Mouse (Mus musculus) forebrain, embryonic 10.5 days (tissue): ENCODE data around the gene Mog. TPM values are rescaled to one million over a fixed set of nuclear protein-coding genes. Genes with fewer than 3 reads are reported as not detected.

ENCODE experiments used
- DNase-seq: peaks from one replicate; pipeline ENCODE4 v3.0.0-alpha.2; 2017; ENCODE audit warnings: low spot score; ENCODE audit errors: extremely low spot score
- H3K27ac ChIP-seq: fragments of 300-500 bp; sonication (generic); 2 replicates; pipeline ENCODE4 v1.5.1; 2016; ENCODE audit warnings: mild to moderate bottlenecking
- H3K27me3 ChIP-seq: fragments of 300-500 bp; sonication (generic); 2 replicates; pipeline ENCODE4 v1.6.1; 2016; ENCODE audit warnings: mild to moderate bottlenecking; ENCODE audit not compliant: poor library complexity, severe bottlenecking
- H3K36me3 ChIP-seq: fragments of 300-500 bp; sonication (generic); replicated peaks from 2 replicates; pipeline ENCODE4 v1.6.1; 2016; ENCODE audit warnings: mild to moderate bottlenecking, moderate library complexity
- H3K4me1 ChIP-seq: fragments of 300-500 bp; sonication (generic); 2 replicates; pipeline ENCODE4 v1.6.1; 2016
- H3K4me3 ChIP-seq: fragments of 300-500 bp; sonication (generic); 2 replicates; pipeline ENCODE4 v1.5.1; 2016; ENCODE audit warnings: mild to moderate bottlenecking, moderate library complexity
- H3K9me3 ChIP-seq: fragments of 300-500 bp; sonication (generic); 2 replicates; pipeline ENCODE4 v1.6.1; 2016; ENCODE audit warnings: mild to moderate bottlenecking, moderate library complexity
- WGBS: fragments of 180-500 bp; shearing (Covaris S2); methylation state at CpG from one replicate; pipeline ENCODE4 v1.1.7; 2016; 5-methylcytosine and 5-hydroxymethylcytosine counted together
- polyA plus RNA-seq: library from polyadenylated mRNA; unstranded; fragments of >200 nt; fragmentation: Nextera tagmentation; extraction: Ambion mirVana; gene quantifications from 2 replicates; pipeline ENCODE4 v1.2.1, GENCODE M21; 2016

Mog gene
- polyA plus RNA-seq, 1 experiment from 2014 or later: 0.16 TPM

- peak; percentile 32 for DNase-seq
- Histone ChIP-seq H3K9me3 (no peaks in the 10 kb centered on the region), H3K4me3 (peak overlapping the region; percentile 79), H3K27ac (peak overlapping the region; percentile 90), H3K27me3 (peaks cover 35% of the 10 kb centered on the region), H3K4me1 (peaks cover 60% of the 10 kb centered on the region), H3K36me3 (peaks cover 27% of the 10 kb centered on the region)
- WGBS: 2% methylated on average over 27 of the region's 27 CpGs
Observed at GRCm38 (mm10) chr17:37050876-37051275, 27.7 kb upstream of the Mog start.

GRCm38 (mm10) chr17:37050399-37050798 is 27.2 kb upstream of the Mog start:
- H3K27ac ChIP-seq: peak overlapping the region; percentile 90
- H3K4me3 ChIP-seq: peak overlapping the region; percentile 79
- H3K27me3 ChIP-seq: peaks cover 35% of the 10 kb centered on the region
- H3K36me3 ChIP-seq: peaks cover 22% of the 10 kb centered on the region
- no peaks in the 10 kb centered on the region for H3K9me3 ChIP-seq
- peak; percentile 90 for DNase-seq
- 0% methylated on average over 22 of the region's 22 CpGs for WGBS
- peaks cover 64% of the 10 kb centered on the region for H3K4me1 ChIP-seq

- Histone ChIP-seq H3K27ac (peak overlapping the region; percentile 90), H3K4me1 (peaks cover 70% of the 10 kb centered on the region)
- under 1% methylated on average over 39 of the region's 39 CpGs for WGBS
Observed at GRCm38 (mm10) chr17:37049570-37050310, 26.5 kb upstream of the Mog start.

GRCm38 (mm10) chr17:37048383-37048782 is 25.2 kb upstream of the Mog start:
- peaks cover 69% of the 10 kb centered on the region for H3K4me1 ChIP-seq
- peaks cover 35% of the 10 kb centered on the region for H3K27me3 ChIP-seq
- no peak overlapping the region for H3K4me3 ChIP-seq
- 60% methylated on average over 7 of the region's 7 CpGs for WGBS
- no peak overlapping the region for H3K27ac ChIP-seq
- H3K9me3 ChIP-seq: no peaks in the 10 kb centered on the region
- H3K36me3 ChIP-seq: peaks cover 2% of the 10 kb centered on the region
- DNase-seq: no peak

More at GRCm38 (mm10) chr17:37049570-37050310, 26.5 kb upstream of the Mog start:
- peak overlapping the region; percentile 79 for H3K4me3 ChIP-seq
- DNase-seq: peak; percentile 69
- H3K36me3 ChIP-seq: peaks cover 16% of the 10 kb centered on the region
- no peaks in the 10 kb centered on the region for H3K9me3 ChIP-seq
- peaks cover 35% of the 10 kb centered on the region for H3K27me3 ChIP-seq

- 39% methylated on average over 3 of the region's 3 CpGs for WGBS
- H3K9me3 ChIP-seq: no peaks in the 10 kb centered on the region
- DNase-seq: no peak
- no peaks in the 10 kb centered on the region for H3K36me3 ChIP-seq
- peaks cover 35% of the 10 kb centered on the region for H3K27me3 ChIP-seq
- peaks cover 66% of the 10 kb centered on the region for H3K4me1 ChIP-seq
- no peak overlapping the region for H3K27ac ChIP-seq
- no peak overlapping the region for H3K4me3 ChIP-seq
Observed at GRCm38 (mm10) chr17:37047981-37048380, 24.8 kb upstream of the Mog start.

GRCm38 (mm10) chr17:37047332-37047976 is 24.3 kb upstream of the Mog start:
- 16% methylated on average over 19 of the region's 19 CpGs for WGBS
- Histone ChIP-seq H3K27me3 (peaks cover 35% of the 10 kb centered on the region), H3K4me3 (peak overlapping the region; percentile 93), H3K36me3 (no peaks in the 10 kb centered on the region), H3K27ac (no peak overlapping the region), H3K9me3 (no peaks in the 10 kb centered on the region), H3K4me1 (peaks cover 66% of the 10 kb centered on the region)
- DNase-seq: no peak

GRCm38 (mm10) chr17:37046312-37047112 is 23.3 kb upstream of the Mog start:
- Histone ChIP-seq H3K4me3 (peak overlapping the region; percentile 93), H3K4me1 (peaks cover 58% of the 10 kb centered on the region), H3K27me3 (peaks cover 35% of the 10 kb centered on the region), H3K9me3 (no peaks in the 10 kb centered on the region), H3K27ac (peak overlapping the region; percentile 96), H3K36me3 (no peaks in the 10 kb centered on the region)
- peak; percentile 68 for DNase-seq
- WGBS: under 1% methylated on average over 56 of the region's 58 CpGs

- H3K27ac ChIP-seq: peak within 1 kb of the TSS; percentile 96
- peaks cover 51% of the 10 kb centered on the region for H3K4me1 ChIP-seq
- no peaks in the 10 kb centered on the region for H3K9me3 ChIP-seq
- H3K36me3 ChIP-seq: no peaks in the 10 kb centered on the region
- under 1% methylated on average over 53 of the region's 55 CpGs for WGBS
- H3K27me3 ChIP-seq: peaks cover 35% of the 10 kb centered on the region
- peak within 1 kb of the TSS; percentile 93 for H3K4me3 ChIP-seq
- DNase-seq: peak; percentile 82
Observed at GRCm38 (mm10) chr17:37045611-37046311, 22.6 kb upstream of the Mog start, which contains the start of gene Gabbr1. Gene Gabbr1 (plus strand): TSS chr17:37045966.

- WGBS: 86% methylated on average over 7 of the region's 7 CpGs
- H3K4me3 ChIP-seq: peak overlapping the region; percentile 93
- H3K27ac ChIP-seq: peak overlapping the region; percentile 96
- H3K27me3 ChIP-seq: peaks cover 30% of the 10 kb centered on the region
- no peaks in the 10 kb centered on the region for H3K9me3 ChIP-seq
- no peaks in the 10 kb centered on the region for H3K36me3 ChIP-seq
- H3K4me1 ChIP-seq: peaks cover 41% of the 10 kb centered on the region
- no peak for DNase-seq
Observed at GRCm38 (mm10) chr17:37044651-37045244, 21.6 kb upstream of the Mog start.

- Histone ChIP-seq H3K27me3 (no peaks in the 10 kb centered on the region), H3K27ac (no peak overlapping the region), H3K4me1 (no peaks in the 10 kb centered on the region), H3K9me3 (no peaks in the 10 kb centered on the region), H3K4me3 (no peak overlapping the region), H3K36me3 (no peaks in the 10 kb centered on the region)
- no peak for DNase-seq
- WGBS: 82% methylated on average over 2 of the region's 2 CpGs
Observed at GRCm38 (mm10) chr17:37039127-37039894, 16.1 kb upstream of the Mog start.

- peaks cover 17% of the 10 kb centered on the region for H3K4me1 ChIP-seq
- WGBS: 70% methylated on average over 8 of the region's 8 CpGs
- DNase-seq: no peak
- H3K27ac ChIP-seq: peak overlapping the region; percentile 95
- peak overlapping the region; percentile 48 for H3K4me3 ChIP-seq
- no peaks in the 10 kb centered on the region for H3K36me3 ChIP-seq
- no peaks in the 10 kb centered on the region for H3K9me3 ChIP-seq
- H3K27me3 ChIP-seq: no peaks in the 10 kb centered on the region
Observed at GRCm38 (mm10) chr17:37029162-37029561, 6.0 kb upstream of the Mog start.
